Mouse (Mus musculus): Measurements from ENCODE around the gene Spred1. TPM values are rescaled to one million over a fixed set of nuclear protein-coding genes. Genes with fewer than 3 reads are reported as not detected.

The Spred1 gene
- polyA plus RNA-seq, 1 experiment from 2014 or later: 15.3 TPM

DNA sequence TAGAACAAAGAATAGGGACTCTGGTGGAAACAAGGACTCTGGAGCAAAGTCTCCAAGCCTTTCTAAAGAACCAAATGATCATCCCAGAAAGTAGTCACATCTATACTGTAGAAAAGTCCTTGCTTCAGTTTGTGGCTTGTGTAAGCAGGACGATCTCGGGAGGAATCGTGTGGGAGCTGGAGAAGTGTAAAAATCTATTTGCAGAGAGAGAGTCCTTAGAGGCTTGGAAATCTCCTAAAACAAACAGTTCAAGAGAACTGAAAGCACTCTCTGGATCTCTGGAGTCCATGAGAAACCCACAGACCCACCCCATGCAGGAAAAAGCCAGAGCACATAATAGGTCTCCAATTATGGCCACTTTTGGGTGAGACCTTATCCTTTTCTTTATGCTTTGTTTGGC, 31.1 kb upstream of the Spred1 start:
- Histone ChIP-seq H3K4me1 (replicated peaks; ENCODE audit: control insufficient read depth, insufficient read depth, low read length) (peaks cover 8% of the 10 kb centered on the region), H3K4me2 (ENCODE audit: low read length) (no peak overlapping the region), H3K4me3 (ENCODE audit: low read depth, low read length) (no peak overlapping the region), H3K27me3 (replicated peaks; ENCODE audit: control insufficient read depth, insufficient read depth, low read length) (no peaks in the 10 kb centered on the region), H3K9ac (ENCODE audit: low read length) (no peak overlapping the region), H3K9me3 (ENCODE audit: control insufficient read depth, low read length) (no peaks in the 10 kb centered on the region), H3K36me3 (ENCODE audit: control insufficient read depth, insufficient read depth, low read length) (no peaks in the 10 kb centered on the region), H3K27ac (ENCODE audit: low read depth) (no peak overlapping the region)
- ATAC-seq (replicated peaks; ENCODE audit: low FRiP score, low TSS enrichment, low read depth): no peak
- WGBS: 86% methylated on average over 3 of the region's 3 CpGs
- DNase-seq (ENCODE audit: low spot score): no peak

- Histone ChIP-seq H3K4me1 (replicated peaks; ENCODE audit: control insufficient read depth, insufficient read depth, low read length) (no peaks in the 10 kb centered on the region), H3K4me2 (ENCODE audit: low read length) (no peak overlapping the region), H3K4me3 (ENCODE audit: low read depth, low read length) (no peak overlapping the region), H3K27ac (ENCODE audit: low read depth) (no peak overlapping the region), H3K27me3 (replicated peaks; ENCODE audit: control insufficient read depth, insufficient read depth, low read length) (no peaks in the 10 kb centered on the region), H3K9me3 (ENCODE audit: control insufficient read depth, low read length) (no peaks in the 10 kb centered on the region), H3K36me3 (ENCODE audit: control insufficient read depth, insufficient read depth, low read length) (no peaks in the 10 kb centered on the region), H3K9ac (ENCODE audit: low read length) (no peak overlapping the region)
- DNase-seq (ENCODE audit: low spot score) (no peak), ATAC-seq (replicated peaks; ENCODE audit: low FRiP score, low TSS enrichment, low read depth) (no peak)
- 31% methylated on average over 2 of the region's 2 CpGs for WGBS
Observed at GRCm38 (mm10) chr2:117092946-117093401, 28.2 kb upstream of the Spred1 start.

DNA sequence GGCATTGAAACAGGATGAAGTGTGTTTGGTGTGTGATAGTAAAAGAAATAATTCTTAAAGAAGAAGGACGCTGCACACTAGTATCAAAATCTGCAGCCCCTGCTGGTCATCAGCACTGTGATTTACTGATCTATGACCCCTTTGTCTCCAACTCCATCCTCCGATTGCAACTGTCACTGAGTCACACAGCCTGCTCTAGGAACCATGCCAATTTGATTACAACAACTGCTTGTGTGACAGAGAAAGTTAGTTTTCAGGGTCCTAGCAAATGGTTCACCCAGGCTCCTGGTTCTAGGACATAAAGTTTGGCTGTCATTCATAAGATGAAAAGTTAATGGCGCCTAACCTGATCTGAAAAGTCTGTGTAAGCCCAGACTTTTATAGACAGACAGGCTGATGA, 25.7 kb upstream of the Spred1 start:
- DNase-seq (ENCODE audit: low spot score) (no peak), ATAC-seq (replicated peaks; ENCODE audit: low FRiP score, low TSS enrichment, low read depth) (no peak)
- no peak overlapping the region for H3K4me2 ChIP-seq (ENCODE audit: low read length)
- no peak overlapping the region for H3K9ac ChIP-seq (ENCODE audit: low read length)
- H3K27me3 ChIP-seq (replicated peaks; ENCODE audit: control insufficient read depth, insufficient read depth, low read length): no peaks in the 10 kb centered on the region
- no peaks in the 10 kb centered on the region for H3K4me1 ChIP-seq (replicated peaks; ENCODE audit: control insufficient read depth, insufficient read depth, low read length)
- no peak overlapping the region for H3K4me3 ChIP-seq (ENCODE audit: low read depth, low read length)
- WGBS: 68% methylated on average over 3 of the region's 3 CpGs
- no peak overlapping the region for H3K27ac ChIP-seq (ENCODE audit: low read depth)
- no peaks in the 10 kb centered on the region for H3K9me3 ChIP-seq (ENCODE audit: control insufficient read depth, low read length)
- H3K36me3 ChIP-seq (ENCODE audit: control insufficient read depth, insufficient read depth, low read length): no peaks in the 10 kb centered on the region

GRCm38 (mm10) chr2:117097305-117097704, 23.9 kb upstream of the Spred1 start:
- ATAC-seq (replicated peaks; ENCODE audit: low FRiP score, low TSS enrichment, low read depth) (no peak), DNase-seq (ENCODE audit: low spot score) (no peak)
- Histone ChIP-seq H3K4me2 (ENCODE audit: low read length) (no peak overlapping the region), H3K9me3 (ENCODE audit: control insufficient read depth, low read length) (no peaks in the 10 kb centered on the region), H3K36me3 (ENCODE audit: control insufficient read depth, insufficient read depth, low read length) (no peaks in the 10 kb centered on the region), H3K27me3 (replicated peaks; ENCODE audit: control insufficient read depth, insufficient read depth, low read length) (no peaks in the 10 kb centered on the region), H3K9ac (ENCODE audit: low read length) (no peak overlapping the region), H3K4me1 (replicated peaks; ENCODE audit: control insufficient read depth, insufficient read depth, low read length) (no peaks in the 10 kb centered on the region), H3K4me3 (ENCODE audit: low read depth, low read length) (no peak overlapping the region), H3K27ac (ENCODE audit: low read depth) (no peak overlapping the region)
- 55% methylated on average over 5 of the region's 5 CpGs for WGBS

DNA sequence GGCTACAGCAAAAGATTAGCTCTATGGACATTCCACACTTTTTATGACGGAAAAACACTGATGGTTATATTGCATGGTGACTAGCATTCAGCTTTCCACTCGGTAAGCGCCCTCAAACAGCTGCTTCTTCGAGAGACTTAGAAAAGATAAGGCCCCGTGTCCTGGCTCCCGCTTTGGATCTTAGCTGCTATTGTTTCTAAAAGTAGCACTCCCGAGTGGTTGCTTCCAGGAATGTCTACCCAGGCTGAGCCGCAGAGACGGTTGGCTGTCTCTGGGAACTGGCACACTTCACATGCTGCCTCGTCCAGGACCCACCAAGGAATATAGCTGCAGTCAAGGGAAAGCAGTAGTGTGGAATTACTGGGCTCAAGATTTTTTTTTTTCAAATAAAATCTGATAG, 21.9 kb upstream of the Spred1 start:
- ATAC-seq (replicated peaks; ENCODE audit: low FRiP score, low TSS enrichment, low read depth): no peak
- no peaks in the 10 kb centered on the region for H3K4me1 ChIP-seq (replicated peaks; ENCODE audit: control insufficient read depth, insufficient read depth, low read length)
- WGBS: 46% methylated on average over 10 of the region's 10 CpGs
- no peak overlapping the region for H3K4me3 ChIP-seq (ENCODE audit: low read depth, low read length)
- DNase-seq (ENCODE audit: low spot score): peak; percentile 49
- H3K9ac ChIP-seq (ENCODE audit: low read length): no peak overlapping the region
- no peaks in the 10 kb centered on the region for H3K9me3 ChIP-seq (ENCODE audit: control insufficient read depth, low read length)
- no peaks in the 10 kb centered on the region for H3K36me3 ChIP-seq (ENCODE audit: control insufficient read depth, insufficient read depth, low read length)
- no peak overlapping the region for H3K4me2 ChIP-seq (ENCODE audit: low read length)
- no peaks in the 10 kb centered on the region for H3K27me3 ChIP-seq (replicated peaks; ENCODE audit: control insufficient read depth, insufficient read depth, low read length)
- H3K27ac ChIP-seq (ENCODE audit: low read depth): no peak overlapping the region

GRCm38 (mm10) chr2:117103461-117103860, 17.7 kb upstream of the Spred1 start:
- Histone ChIP-seq H3K9ac (ENCODE audit: low read length) (no peak overlapping the region), H3K36me3 (ENCODE audit: control insufficient read depth, insufficient read depth, low read length) (no peaks in the 10 kb centered on the region), H3K9me3 (ENCODE audit: control insufficient read depth, low read length) (no peaks in the 10 kb centered on the region), H3K4me2 (ENCODE audit: low read length) (no peak overlapping the region), H3K27ac (ENCODE audit: low read depth) (no peak overlapping the region), H3K27me3 (replicated peaks; ENCODE audit: control insufficient read depth, insufficient read depth, low read length) (no peaks in the 10 kb centered on the region), H3K4me3 (ENCODE audit: low read depth, low read length) (no peak overlapping the region), H3K4me1 (replicated peaks; ENCODE audit: control insufficient read depth, insufficient read depth, low read length) (no peaks in the 10 kb centered on the region)
- no peak for ATAC-seq (replicated peaks; ENCODE audit: low FRiP score, low TSS enrichment, low read depth)
- DNase-seq (ENCODE audit: low spot score): no peak
- 31% methylated on average over 4 of the region's 4 CpGs for WGBS

DNA sequence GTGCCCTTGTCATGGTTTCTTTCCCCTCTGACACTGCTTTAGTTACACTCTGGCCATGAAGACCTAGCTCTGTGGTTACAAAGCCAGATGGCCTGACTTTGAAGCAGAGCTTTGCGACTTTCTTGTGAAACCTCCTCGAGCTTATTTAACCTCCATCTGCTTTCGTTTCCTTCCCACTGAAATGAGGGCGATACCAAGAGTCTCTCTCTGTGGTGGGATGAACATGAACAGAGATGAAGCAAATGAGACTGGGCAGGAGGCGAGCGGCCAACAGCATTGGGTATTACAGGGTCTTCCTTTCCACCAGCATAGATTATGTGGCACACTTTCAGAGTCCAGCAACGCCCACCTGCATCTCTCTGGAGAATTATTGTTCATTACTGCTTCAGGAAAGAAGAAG, 15.8 kb upstream of the Spred1 start:
- Histone ChIP-seq H3K9me3 (ENCODE audit: control insufficient read depth, low read length) (no peaks in the 10 kb centered on the region), H3K36me3 (ENCODE audit: control insufficient read depth, insufficient read depth, low read length) (no peaks in the 10 kb centered on the region), H3K4me1 (replicated peaks; ENCODE audit: control insufficient read depth, insufficient read depth, low read length) (no peaks in the 10 kb centered on the region), H3K4me2 (ENCODE audit: low read length) (no peak overlapping the region), H3K4me3 (ENCODE audit: low read depth, low read length) (no peak overlapping the region), H3K27ac (ENCODE audit: low read depth) (no peak overlapping the region), H3K9ac (ENCODE audit: low read length) (no peak overlapping the region), H3K27me3 (replicated peaks; ENCODE audit: control insufficient read depth, insufficient read depth, low read length) (no peaks in the 10 kb centered on the region)
- ATAC-seq (replicated peaks; ENCODE audit: low FRiP score, low TSS enrichment, low read depth): no peak
- peak; percentile 27 for DNase-seq (ENCODE audit: low spot score)
- WGBS: 84% methylated on average over 7 of the region's 7 CpGs

DNA sequence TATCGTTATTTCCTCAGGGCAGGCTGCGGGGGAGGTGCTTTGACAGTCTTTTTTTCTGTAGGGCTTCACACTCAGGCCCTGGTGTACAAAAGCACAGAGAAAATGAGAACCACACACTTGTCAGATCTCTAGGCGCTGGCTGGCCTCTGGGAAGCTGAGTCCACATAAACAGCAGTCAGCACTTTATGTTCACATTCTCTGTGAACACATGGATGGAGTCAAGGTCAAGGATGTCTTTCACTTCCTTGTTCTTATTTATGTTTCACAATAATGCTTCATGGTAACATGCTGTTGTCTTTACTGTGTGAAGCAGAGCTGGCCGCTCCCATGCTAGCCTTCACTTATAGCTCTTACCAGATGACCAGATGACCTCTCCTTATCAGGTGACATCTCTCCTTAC, 13.1 kb upstream of the Spred1 start:
- Histone ChIP-seq H3K27me3 (replicated peaks; ENCODE audit: control insufficient read depth, insufficient read depth, low read length) (no peaks in the 10 kb centered on the region), H3K9me3 (ENCODE audit: control insufficient read depth, low read length) (no peaks in the 10 kb centered on the region), H3K4me2 (ENCODE audit: low read length) (no peak overlapping the region), H3K27ac (ENCODE audit: low read depth) (no peak overlapping the region), H3K4me1 (replicated peaks; ENCODE audit: control insufficient read depth, insufficient read depth, low read length) (no peaks in the 10 kb centered on the region), H3K4me3 (ENCODE audit: low read depth, low read length) (no peak overlapping the region), H3K9ac (ENCODE audit: low read length) (no peak overlapping the region), H3K36me3 (ENCODE audit: control insufficient read depth, insufficient read depth, low read length) (no peaks in the 10 kb centered on the region)
- ATAC-seq (replicated peaks; ENCODE audit: low FRiP score, low TSS enrichment, low read depth): no peak
- peak; percentile 21 for DNase-seq (ENCODE audit: low spot score)
- 52% methylated on average over 4 of the region's 4 CpGs for whole genome bisulfite sequencing

- no peak overlapping the region for H3K9ac ChIP-seq (ENCODE audit: low read length)
- DNase-seq (ENCODE audit: low spot score) (no peak), ATAC-seq (replicated peaks; ENCODE audit: low FRiP score, low TSS enrichment, low read depth) (no peak)
- no peak overlapping the region for H3K4me2 ChIP-seq (ENCODE audit: low read length)
- H3K9me3 ChIP-seq (ENCODE audit: control insufficient read depth, low read length): no peaks in the 10 kb centered on the region
- no peak overlapping the region for H3K27ac ChIP-seq (ENCODE audit: low read depth)
- no peaks in the 10 kb centered on the region for H3K27me3 ChIP-seq (replicated peaks; ENCODE audit: control insufficient read depth, insufficient read depth, low read length)
- H3K36me3 ChIP-seq (ENCODE audit: control insufficient read depth, insufficient read depth, low read length): no peaks in the 10 kb centered on the region
- WGBS: 41% methylated on average over 2 of the region's 2 CpGs
- H3K4me1 ChIP-seq (replicated peaks; ENCODE audit: control insufficient read depth, insufficient read depth, low read length): peaks cover 3% of the 10 kb centered on the region; the same call in 1 of the 2 replicates
- no peak overlapping the region for H3K4me3 ChIP-seq (ENCODE audit: low read depth, low read length)
Observed at GRCm38 (mm10) chr2:117109296-117109695, 11.9 kb upstream of the Spred1 start.

All from intestine, embryonic 14.5 days (tissue).